Mouse (Mus musculus) embryonic facial prominence, embryonic 15.5 days (tissue): Measurements from ENCODE around the gene Hdac4. TPM values are rescaled to one million over a fixed set of nuclear protein-coding genes. Genes with fewer than 3 reads are reported as not detected.
A peak's percentile ranks its signal among the peaks of the same experiment; 100 is the strongest.

Experiments
- ATAC-seq: fragments of 200-750 bp; cut with Nextera tagmentation; 2 replicates; pipeline ENCODE4 v1.8.0; 2017; ENCODE audit warnings: low read depth, moderate TSS enrichment; ENCODE audit not compliant: insufficient number of reproducible peaks, low FRiP score, low TSS enrichment
- H3K27ac ChIP-seq: fragments of 300-500 bp; sonication (generic); replicated peaks from 2 replicates; pipeline ENCODE4 v1.5.1; 2015; ENCODE audit warnings: mild to moderate bottlenecking, inconsistent platforms
- H3K27me3 ChIP-seq: fragments of 300-500 bp; sonication (generic); 2 replicates; pipeline ENCODE4 v1.6.1; 2015; ENCODE audit warnings: inconsistent platforms
- H3K36me3 ChIP-seq: fragments of 300-500 bp; sonication (generic); 2 replicates; pipeline ENCODE4 v1.6.1; 2015; ENCODE audit warnings: mild to moderate bottlenecking, inconsistent platforms
- H3K4me1 ChIP-seq: fragments of 300-500 bp; sonication (generic); 2 replicates; pipeline ENCODE4 v1.6.1; 2015; ENCODE audit warnings: inconsistent platforms
- H3K4me2 ChIP-seq: fragments of 300-500 bp; sonication (generic); replicated peaks from 2 replicates; pipeline ENCODE4 v1.6.1; 2015; ENCODE audit warnings: mild to moderate bottlenecking, inconsistent platforms
- H3K4me3 ChIP-seq: fragments of 300-500 bp; sonication (generic); replicated peaks from 2 replicates; pipeline ENCODE4 v1.5.1; 2015; ENCODE audit warnings: mild to moderate bottlenecking, inconsistent platforms
- H3K9ac ChIP-seq: fragments of 300-500 bp; sonication (generic); 2 replicates; pipeline ENCODE4 v1.6.1; 2015; ENCODE audit warnings: inconsistent platforms
- H3K9me3 ChIP-seq: fragments of 300-500 bp; sonication (generic); replicated peaks from 2 replicates; pipeline ENCODE4 v1.6.1; 2016; ENCODE audit warnings: inconsistent platforms
- WGBS: fragments of 180-500 bp; shearing (Covaris S2); methylation state at CpG from one replicate; pipeline ENCODE4 v1.1.7; 2015; 5-methylcytosine and 5-hydroxymethylcytosine counted together
- polyA plus RNA-seq: library from polyadenylated mRNA; unstranded; fragments of >200 nt; fragmentation: Nextera tagmentation; extraction: Ambion mirVana; gene quantifications from 2 replicates; pipeline ENCODE4 v1.2.1, GENCODE M21; 2015

Hdac4 gene
- polyA plus RNA-seq, 1 experiment from 2014 or later, result 27.5 TPM

GRCm38 (mm10) chr1:91985783-91986182 lies 209.7 kb downstream of the Hdac4 start:
- H3K9ac ChIP-seq, result no peak overlapping the region
- peaks cover 93% of the 10 kb centered on the region for H3K36me3 ChIP-seq
- no peaks in the 10 kb centered on the region for H3K27me3 ChIP-seq
- no peaks in the 10 kb centered on the region for H3K9me3 ChIP-seq
- no peak overlapping the region for H3K4me3 ChIP-seq
- no peak overlapping the region for H3K27ac ChIP-seq
- no peak overlapping the region for H3K4me2 ChIP-seq
- H3K4me1 ChIP-seq, result no peaks in the 10 kb centered on the region
- ATAC-seq, result no peak

- Histone ChIP-seq H3K9me3 (no peaks in the 10 kb centered on the region), H3K4me2 (no peak overlapping the region), H3K36me3 (peaks cover 86% of the 10 kb centered on the region), H3K27ac (no peak overlapping the region), H3K4me1 (no peaks in the 10 kb centered on the region), H3K27me3 (no peaks in the 10 kb centered on the region), H3K9ac (no peak overlapping the region), H3K4me3 (no peak overlapping the region)
- ATAC-seq, result no peak
- 82% methylated on average over 8 of the region's 8 CpGs for WGBS
These were observed 211.0 kb downstream of the Hdac4 start for GRCm38 (mm10) chr1:91984507-91984906.

- H3K4me2 ChIP-seq, result no peak overlapping the region
- WGBS, result 48% methylated on average over 1 of the region's 1 CpGs
- no peaks in the 10 kb centered on the region for H3K27me3 ChIP-seq
- H3K9me3 ChIP-seq, result no peaks in the 10 kb centered on the region
- no peaks in the 10 kb centered on the region for H3K4me1 ChIP-seq
- H3K4me3 ChIP-seq, result no peak overlapping the region
- no peak for ATAC-seq
- H3K27ac ChIP-seq, result no peak overlapping the region
- H3K9ac ChIP-seq, result no peak overlapping the region
- H3K36me3 ChIP-seq, result peaks cover 69% of the 10 kb centered on the region
These were observed 214.1 kb downstream of the Hdac4 start for GRCm38 (mm10) chr1:91981381-91981780.

- WGBS, result 67% methylated on average over 3 of the region's 3 CpGs
- Histone ChIP-seq H3K36me3 (peaks cover 66% of the 10 kb centered on the region), H3K4me3 (no peak overlapping the region), H3K4me1 (no peaks in the 10 kb centered on the region), H3K27me3 (no peaks in the 10 kb centered on the region), H3K9me3 (no peaks in the 10 kb centered on the region), H3K9ac (no peak overlapping the region), H3K27ac (no peak overlapping the region), H3K4me2 (no peak overlapping the region)
- ATAC-seq, result peak; percentile 71
These were observed 217.1 kb downstream of the Hdac4 start for GRCm38 (mm10) chr1:91978443-91978842.

DNA sequence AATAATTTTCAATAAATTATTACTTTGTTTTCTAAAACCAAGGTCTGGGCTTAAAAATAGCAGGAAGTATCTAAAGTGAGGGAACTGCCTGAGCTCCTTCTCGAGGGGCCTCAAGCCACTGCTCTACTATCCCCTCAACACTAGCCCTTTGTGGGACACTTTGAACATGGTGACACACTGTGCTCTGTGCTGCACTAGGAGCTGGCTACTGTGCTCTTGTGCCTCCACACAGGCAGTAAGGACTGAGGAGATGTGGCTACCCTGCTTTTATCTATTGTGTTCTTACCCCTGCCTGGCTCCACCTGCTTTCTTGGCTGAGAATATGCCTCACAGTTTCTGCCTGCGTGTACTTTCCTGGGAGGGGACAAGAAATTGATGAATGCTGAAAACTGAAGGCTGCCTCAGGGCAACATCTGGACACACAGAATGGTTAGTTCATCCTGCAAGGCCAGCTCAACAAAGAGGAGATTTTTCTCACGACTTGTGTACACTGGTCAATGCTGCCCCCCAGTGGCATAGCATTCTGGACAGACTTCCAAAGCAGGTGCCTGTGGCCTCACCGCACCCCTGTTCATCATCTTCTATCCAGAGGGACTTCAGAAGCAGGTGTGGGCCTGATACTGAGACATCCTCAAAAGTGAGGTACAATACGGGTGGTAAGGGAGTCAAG lies 226.7 kb downstream of the Hdac4 start:
- ATAC-seq, result no peak
- Histone ChIP-seq H3K36me3 (peaks cover 74% of the 10 kb centered on the region), H3K9me3 (no peaks in the 10 kb centered on the region), H3K27me3 (no peaks in the 10 kb centered on the region), H3K4me3 (no peak overlapping the region), H3K4me1 (peaks cover 15% of the 10 kb centered on the region), H3K4me2 (no peak overlapping the region), H3K9ac (no peak overlapping the region), H3K27ac (no peak overlapping the region)
- 39% methylated on average over 5 of the region's 5 CpGs for WGBS

GRCm38 (mm10) chr1:91967041-91967440 lies 228.5 kb downstream of the Hdac4 start:
- Histone ChIP-seq H3K4me2 (no peak overlapping the region), H3K36me3 (peaks cover 57% of the 10 kb centered on the region), H3K9me3 (no peaks in the 10 kb centered on the region), H3K4me3 (no peak overlapping the region), H3K4me1 (peaks cover 28% of the 10 kb centered on the region), H3K27me3 (no peaks in the 10 kb centered on the region), H3K27ac (no peak overlapping the region), H3K9ac (no peak overlapping the region)
- WGBS, result 72% methylated on average over 1 of the region's 1 CpGs
- ATAC-seq, result no peak

DNA sequence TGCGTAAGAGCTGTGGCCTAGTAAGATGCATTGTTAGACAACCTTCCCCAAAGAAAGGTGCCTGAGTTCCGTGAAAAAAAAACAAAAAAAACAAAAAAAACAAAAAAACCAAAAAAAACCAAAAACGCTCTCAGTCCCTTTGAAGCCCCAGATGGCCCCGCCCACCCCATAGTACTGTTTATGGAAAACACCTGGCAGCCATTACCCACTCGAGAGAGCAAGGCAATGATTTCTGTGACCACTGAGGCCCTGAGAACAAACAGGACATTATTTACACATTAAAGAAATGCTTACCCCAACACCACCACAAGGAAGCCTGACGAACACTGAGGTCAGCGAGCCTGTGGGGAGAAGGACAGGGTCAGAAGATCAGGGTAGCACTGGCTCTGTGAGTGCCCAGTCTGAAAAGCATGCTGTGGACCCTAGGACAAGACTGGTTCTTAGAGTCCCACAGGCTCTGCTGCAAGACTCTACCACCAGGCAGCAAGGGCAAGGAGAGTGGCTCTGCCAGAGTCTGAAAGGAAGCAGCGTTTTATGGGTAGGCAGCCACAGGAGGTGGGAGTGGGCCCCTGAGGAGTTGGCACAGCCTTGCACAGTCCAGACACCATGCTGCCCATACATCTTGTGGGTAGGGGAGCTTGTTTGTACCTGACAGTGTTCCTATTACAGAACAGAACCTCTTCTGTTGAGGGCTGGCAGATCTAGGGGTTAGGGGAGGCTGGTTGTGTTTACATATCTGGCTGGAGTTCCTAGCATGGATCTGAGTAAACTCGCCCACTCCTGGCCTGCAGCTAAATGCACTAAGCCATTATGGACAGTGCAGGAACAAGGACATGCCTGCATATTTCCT lies 230.8 kb downstream of the Hdac4 start:
- peaks cover 55% of the 10 kb centered on the region for H3K36me3 ChIP-seq
- H3K9me3 ChIP-seq, result no peaks in the 10 kb centered on the region
- WGBS, result 38% methylated on average over 9 of the region's 9 CpGs
- no peak overlapping the region for H3K4me2 ChIP-seq
- H3K27me3 ChIP-seq, result no peaks in the 10 kb centered on the region
- H3K9ac ChIP-seq, result no peak overlapping the region
- peaks cover 28% of the 10 kb centered on the region for H3K4me1 ChIP-seq
- no peak overlapping the region for H3K4me3 ChIP-seq
- ATAC-seq, result peak; percentile 20; the same call in 1 of the 2 replicates
- H3K27ac ChIP-seq, result peak overlapping the region; percentile 67

GRCm38 (mm10) chr1:91962256-91962655 lies 233.2 kb downstream of the Hdac4 start:
- H3K9ac ChIP-seq, result no peak overlapping the region
- H3K9me3 ChIP-seq, result no peaks in the 10 kb centered on the region
- H3K4me2 ChIP-seq, result no peak overlapping the region
- H3K27me3 ChIP-seq, result no peaks in the 10 kb centered on the region
- H3K36me3 ChIP-seq, result peaks cover 60% of the 10 kb centered on the region
- ATAC-seq, result no peak
- 38% methylated on average over 1 of the region's 1 CpGs for WGBS
- H3K27ac ChIP-seq, result 0 out of 2 replicates have a peak overlapping the region, but pooled peaks have one; percentile 63
- peaks cover 28% of the 10 kb centered on the region for H3K4me1 ChIP-seq
- no peak overlapping the region for H3K4me3 ChIP-seq

GRCm38 (mm10) chr1:91961231-91961630 lies 234.3 kb downstream of the Hdac4 start:
- 60% methylated on average over 8 of the region's 8 CpGs for WGBS
- H3K27me3 ChIP-seq, result no peaks in the 10 kb centered on the region

DNA sequence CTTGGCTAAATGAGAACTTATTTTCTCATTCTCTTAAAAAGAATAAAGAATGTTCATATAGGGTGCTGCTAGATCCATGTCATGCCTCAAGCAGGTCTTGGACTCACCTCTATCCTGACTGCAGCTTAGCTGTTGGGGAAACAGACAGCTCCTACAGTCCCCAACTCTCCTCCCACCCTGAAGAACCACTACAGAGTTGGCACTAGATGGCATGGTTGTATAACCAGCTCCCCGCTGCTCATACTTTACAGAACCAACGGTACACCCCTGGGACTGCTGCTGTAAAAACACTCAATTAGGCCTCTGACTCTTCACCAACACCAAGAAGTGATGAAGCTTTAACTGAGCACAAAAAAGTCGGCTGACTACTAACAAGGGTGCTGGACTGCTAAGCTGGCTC lies 235.6 kb downstream of the Hdac4 start:
- Histone ChIP-seq H3K36me3 (peaks cover 60% of the 10 kb centered on the region), H3K9ac (no peak overlapping the region), H3K27me3 (no peaks in the 10 kb centered on the region), H3K9me3 (no peaks in the 10 kb centered on the region), H3K4me2 (no peak overlapping the region), H3K4me1 (peaks cover 22% of the 10 kb centered on the region), H3K27ac (no peak overlapping the region), H3K4me3 (no peak overlapping the region)
- WGBS, result 79% methylated on average over 3 of the region's 3 CpGs
- ATAC-seq, result no peak

More at GRCm38 (mm10) chr1:91961231-91961630, 234.3 kb downstream of the Hdac4 start:
- Histone ChIP-seq H3K9me3 (no peaks in the 10 kb centered on the region), H3K4me3 (no peak overlapping the region), H3K4me2 (no peak overlapping the region), H3K36me3 (peaks cover 58% of the 10 kb centered on the region), H3K4me1 (peaks cover 28% of the 10 kb centered on the region), H3K27ac (no peak overlapping the region), H3K9ac (no peak overlapping the region)
- no peak for ATAC-seq

- no peaks in the 10 kb centered on the region for H3K9me3 ChIP-seq
- H3K27me3 ChIP-seq, result no peaks in the 10 kb centered on the region
- H3K36me3 ChIP-seq, result peaks cover 62% of the 10 kb centered on the region
- no peak overlapping the region for H3K4me3 ChIP-seq
- ATAC-seq, result no peak
- H3K4me1 ChIP-seq, result peaks cover 15% of the 10 kb centered on the region
- H3K27ac ChIP-seq, result no peak overlapping the region
- no peak overlapping the region for H3K9ac ChIP-seq
- 82% methylated on average over 5 of the region's 5 CpGs for WGBS
- no peak overlapping the region for H3K4me2 ChIP-seq
These were observed 236.5 kb downstream of the Hdac4 start for GRCm38 (mm10) chr1:91959044-91959443.
